Mouse (Mus musculus): Measurements from ENCODE around the gene Rrp8.

GRCm38 (mm10) chr7:105778553-105779265 is 41.5 kb upstream of the Rrp8 start:
- TF ChIP-seq CTCF (conservative IDR thresholded peaks at IDR 0.05; ENCODE audit: low read length): no peak
- TF ChIP-seq NANOG (IDR thresholded peaks at IDR 0.05; ENCODE audit: borderline replicate concordance, low read length): no peak
- no peak for TF ChIP-seq POU5F1 (IDR thresholded peaks at IDR 0.05; ENCODE audit: borderline replicate concordance, low read length)

Data from E14TG2a.4 (cell line).